Mouse (Mus musculus) left cerebral cortex, postnatal 14 days (tissue): ENCODE measurements around the gene Lexm. TPM values are rescaled to one million over a fixed set of nuclear protein-coding genes. Genes with fewer than 3 reads are reported as not detected.
A peak's percentile ranks its signal among the peaks of the same experiment; 100 is the strongest.

ENCODE experiments used
- DNase-seq, 2 experiments: peaks; one replicate each; pipeline ENCODE4 v3.0.0; 2021 to 2022; ENCODE audit warnings: low spot score in 2 of 2, mixed read lengths in 1 of 2
- intact Hi-C: fragments of 180-260 bp; cut with DNase I; formaldehyde crosslinking; loops from one replicate; pipeline ENCODE4 v1.15.1; 2025
- total RNA-seq, 2 experiments: library from RNA; stranded (reverse); gene quantifications; 2 replicates each; pipeline ENCODE4 v1.2.3; 2021

Gene Lexm
- total RNA-seq, 2 experiments from 2014 or later: 0.37 TPM; not detected in 1

- intact Hi-C loops: no loop called here
- no peak for DNase-seq
These were observed 20.8 kb downstream of the Lexm start for GRCm38 (mm10) chr4:106596200-106596599.

GRCm38 (mm10) chr4:106593636-106594035 is 23.4 kb downstream of the Lexm start:
- intact Hi-C loops: no loop called here

GRCm38 (mm10) chr4:106590871-106591270 is 26.2 kb downstream of the Lexm start:
- no peak for DNase-seq
- intact Hi-C loops: no loop called here

More at GRCm38 (mm10) chr4:106593636-106594035, 23.4 kb downstream of the Lexm start:
- no peak for DNase-seq

GRCm38 (mm10) chr4:106590142-106590541 is 26.9 kb downstream of the Lexm start:
- no peak for DNase-seq
- intact Hi-C loops: no loop called here

DNA sequence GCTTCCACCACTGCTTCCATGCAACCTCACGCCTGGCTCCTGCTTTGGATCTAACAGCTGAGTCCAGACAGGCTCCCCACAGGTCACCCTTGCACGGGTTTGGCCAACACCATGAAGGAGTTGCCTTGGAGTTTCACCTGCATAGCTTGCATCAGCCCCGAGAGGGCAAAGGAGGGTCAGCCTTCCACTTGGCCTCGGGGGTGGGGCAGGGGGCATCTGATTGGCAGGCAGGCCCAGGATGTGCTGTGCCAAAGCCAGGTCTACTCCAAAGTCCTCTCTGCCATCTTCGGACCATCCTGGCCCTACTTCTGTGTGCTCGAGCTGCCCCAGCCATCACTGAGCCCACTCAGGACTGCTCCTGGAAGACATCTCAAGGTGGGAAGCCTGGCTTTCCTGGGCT is 30.0 kb downstream of the Lexm start:
- intact Hi-C loops: no loop called here
- DNase-seq: no peak

DNA sequence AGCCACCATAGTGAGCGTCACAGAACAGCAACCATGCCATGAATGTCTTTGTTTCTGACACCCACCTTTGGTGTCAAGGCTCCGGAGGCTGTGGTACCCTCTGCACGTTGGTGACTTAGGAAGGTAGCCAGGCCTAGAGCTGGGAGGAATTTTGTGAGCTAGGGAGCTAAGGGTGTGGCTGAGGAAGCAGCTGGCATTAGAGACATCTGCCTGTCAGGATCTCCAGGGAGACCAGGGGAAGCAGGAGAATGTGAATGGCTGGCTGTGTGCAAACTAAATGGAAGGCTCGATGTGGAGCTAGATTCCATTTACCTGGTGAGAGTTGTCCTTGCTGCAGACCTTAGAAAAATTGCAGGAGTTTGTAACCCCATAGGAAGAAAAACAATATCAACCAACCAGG is 32.4 kb downstream of the Lexm start:
- no peak for DNase-seq
- intact Hi-C loops: no loop called here

DNA sequence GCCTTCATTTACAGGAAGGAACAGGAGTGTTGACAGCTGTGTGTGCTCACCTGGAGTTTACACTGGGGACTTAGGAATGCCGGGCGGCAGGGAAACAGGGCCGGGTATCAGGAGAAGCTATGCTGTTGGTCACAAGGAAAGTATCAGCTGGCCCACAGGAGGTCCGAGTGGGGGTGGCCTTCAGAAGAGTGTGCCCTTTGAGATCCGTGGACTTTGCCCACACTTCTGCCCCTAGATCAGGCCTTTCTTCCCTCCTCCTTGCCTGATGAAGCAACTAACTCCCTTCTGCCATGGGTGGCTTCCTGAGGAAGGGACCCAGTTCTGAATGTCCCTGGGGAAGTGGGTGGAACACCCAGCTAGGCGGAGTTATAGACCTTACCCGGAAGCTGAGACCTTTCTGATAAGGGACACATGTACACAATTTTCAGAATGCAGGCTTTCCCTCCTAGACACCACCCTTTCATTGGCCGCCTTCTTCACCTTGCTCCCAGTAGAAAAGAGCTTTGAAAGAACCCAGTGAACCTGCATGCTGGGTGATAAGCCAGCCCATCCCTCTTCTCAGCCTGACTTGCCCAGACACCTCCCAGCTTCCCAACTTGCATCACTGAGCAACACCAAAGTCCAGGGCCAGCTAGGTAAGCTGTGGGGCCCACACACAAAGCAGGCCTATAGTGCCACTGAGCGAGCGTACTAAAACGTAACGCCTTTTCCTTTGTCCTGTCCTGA is 34.5 kb downstream of the Lexm start:
- intact Hi-C loops: no loop called here

DNA sequence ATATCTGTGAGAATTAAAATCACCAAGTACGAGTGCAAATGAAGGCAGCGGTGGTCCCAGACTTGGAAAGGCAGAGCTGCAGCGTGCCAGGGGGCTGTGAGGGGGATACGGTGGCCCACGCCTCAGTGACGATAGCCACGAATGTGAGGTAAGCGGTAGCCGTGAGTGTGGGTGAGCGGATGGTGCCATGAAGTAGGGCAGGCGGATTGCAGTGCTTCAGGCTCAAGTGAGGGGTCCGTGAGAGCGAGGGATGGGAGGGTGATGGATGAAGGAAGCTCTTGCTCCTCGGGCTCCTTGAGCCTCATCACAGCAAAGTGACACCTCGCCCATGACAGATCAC is 35.2 kb downstream of the Lexm start:
- intact Hi-C loops: no loop called here
- DNase-seq: peak in 1 of 2 experiments; percentile 37

More for the DNA sequence above, 34.5 kb downstream of the Lexm start:
- no peak for DNase-seq

DNA sequence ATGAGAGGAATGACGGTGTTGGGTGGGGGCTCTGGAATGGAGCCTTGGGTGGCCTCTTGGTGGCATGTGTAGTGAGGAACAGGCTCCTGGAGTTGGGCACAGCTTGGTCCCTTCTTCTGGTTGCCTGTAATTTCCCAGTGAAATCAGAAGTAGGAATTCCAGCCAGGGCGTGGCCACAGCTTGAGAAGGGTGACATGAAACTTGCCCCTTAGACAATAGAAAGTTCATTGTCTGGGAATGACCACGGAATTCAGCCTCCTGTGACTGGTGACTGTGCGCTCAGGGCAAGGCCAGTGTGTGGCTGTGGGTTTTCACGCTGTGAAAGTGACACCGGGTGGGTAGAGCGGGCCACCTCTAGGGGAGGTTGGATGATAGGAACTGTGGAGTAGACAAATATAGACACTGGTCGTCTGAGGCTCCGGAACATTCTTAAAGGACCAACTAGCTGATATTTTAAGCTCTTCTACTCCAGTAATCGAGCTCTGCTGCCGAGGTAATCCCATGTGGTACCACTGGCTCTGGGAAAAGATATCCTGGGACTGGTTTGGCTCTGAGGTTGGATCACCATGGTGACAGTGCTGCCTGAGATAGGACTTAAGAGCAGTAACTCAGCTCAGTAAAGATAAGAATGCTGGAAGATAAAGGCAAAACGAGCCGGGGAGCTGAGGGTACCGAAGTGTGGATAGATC is 35.7 kb downstream of the Lexm start:
- intact Hi-C loops: no loop called here
- peak; percentile 56 to 85 for DNase-seq

DNA sequence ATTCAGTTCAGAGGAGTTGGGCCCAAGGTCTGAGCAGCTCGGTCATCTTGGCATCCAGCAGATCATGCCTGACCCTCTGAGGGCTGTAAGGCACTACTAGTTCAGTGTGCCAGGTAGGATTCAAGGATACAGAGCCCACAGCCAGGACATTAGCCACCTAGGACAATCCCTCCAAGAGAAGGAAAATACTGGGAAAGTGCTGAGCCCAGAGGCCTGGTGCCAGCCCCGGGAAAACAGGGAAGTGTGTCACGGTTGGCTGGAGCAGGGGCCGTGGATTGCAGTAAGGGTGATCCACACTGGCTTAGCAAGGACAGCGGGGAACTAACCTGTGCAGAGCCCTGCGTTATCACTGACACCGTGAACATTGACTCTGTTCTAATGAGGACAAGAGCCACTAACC is 39.5 kb downstream of the Lexm start:
- intact Hi-C loops: no loop called here
- DNase-seq: no peak

DNA sequence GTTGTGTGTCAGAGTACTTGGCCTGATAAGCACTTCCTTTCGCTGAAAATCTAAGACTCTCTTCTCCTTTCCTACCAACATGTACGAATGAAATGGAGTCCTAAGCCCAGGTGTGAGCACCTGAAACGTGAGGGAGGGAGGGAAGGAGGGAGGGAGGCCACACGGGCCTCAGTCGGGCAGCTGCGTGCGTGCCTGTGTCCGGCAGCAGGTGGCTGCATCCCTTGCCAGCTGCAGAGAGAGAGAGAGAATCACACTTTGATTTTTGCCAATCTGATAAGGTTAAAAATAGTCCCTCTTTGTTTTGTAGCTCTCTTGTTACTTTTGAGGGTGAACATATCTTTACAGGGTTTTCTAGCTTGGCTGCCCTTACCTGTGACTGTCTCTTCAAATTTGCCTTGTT is 42.0 kb downstream of the Lexm start:
- DNase-seq: no peak
- intact Hi-C loops: no loop called here

- DNase-seq: peak in 1 of 2 experiments; percentile 44
- intact Hi-C loops: no loop called here
These were observed 45.8 kb downstream of the Lexm start for GRCm38 (mm10) chr4:106571081-106571724.

GRCm38 (mm10) chr4:106569680-106570079 is 47.4 kb downstream of the Lexm start:
- intact Hi-C loops: no loop called here
- no peak for DNase-seq

GRCm38 (mm10) chr4:106564161-106564560 is 52.9 kb downstream of the Lexm start:
- DNase-seq: no peak
- intact Hi-C loops: no loop called here

DNA sequence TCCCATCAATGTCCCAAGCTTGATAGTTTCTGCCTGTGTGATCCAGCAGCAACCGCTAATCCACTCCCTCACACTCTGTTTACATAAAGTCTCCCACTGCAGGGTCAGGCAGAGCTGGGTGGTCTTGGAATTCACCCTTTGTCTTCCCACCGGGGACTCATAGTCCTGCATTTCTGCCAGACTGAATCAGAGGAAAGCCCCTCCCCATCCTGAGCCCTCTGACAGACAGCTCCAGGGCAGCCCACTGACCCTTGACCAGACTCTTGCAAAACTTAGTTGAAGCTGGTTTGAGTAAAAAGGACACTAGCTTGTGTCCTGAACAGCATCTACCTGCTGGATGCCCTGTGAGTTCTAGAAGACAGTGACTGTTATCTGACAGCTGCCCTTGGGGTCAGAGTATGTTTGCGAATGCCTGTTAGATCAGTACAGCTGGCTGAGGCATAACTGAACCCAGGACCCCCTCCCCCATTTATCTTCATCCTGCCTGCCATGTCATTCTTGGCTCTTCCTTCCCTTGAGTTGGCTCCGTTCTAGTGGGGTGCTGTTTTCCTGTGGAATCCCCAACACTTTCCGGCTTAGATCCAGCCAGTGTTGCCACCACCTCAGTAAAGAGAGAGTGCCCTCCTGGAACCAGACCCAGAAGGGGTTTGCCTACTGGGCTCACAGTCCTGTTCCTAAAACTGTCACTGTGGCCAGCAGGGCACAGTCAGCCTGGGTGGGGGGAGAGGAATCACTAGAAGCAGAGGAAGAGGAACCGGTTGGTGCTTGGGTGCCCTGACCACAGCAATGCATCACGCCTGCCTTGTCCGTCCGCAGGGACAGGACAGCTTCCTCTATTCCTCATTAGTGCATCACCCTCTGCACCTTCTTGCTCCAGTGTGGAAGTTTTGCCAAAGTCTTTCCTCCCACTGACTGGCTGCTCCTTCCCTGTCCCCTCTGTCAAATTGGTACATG is 53.9 kb downstream of the Lexm start:
- no peak for DNase-seq
- intact Hi-C loops: no loop called here

GRCm38 (mm10) chr4:106562006-106562405 is 55.0 kb downstream of the Lexm start:
- intact Hi-C loops: no loop called here

DNA sequence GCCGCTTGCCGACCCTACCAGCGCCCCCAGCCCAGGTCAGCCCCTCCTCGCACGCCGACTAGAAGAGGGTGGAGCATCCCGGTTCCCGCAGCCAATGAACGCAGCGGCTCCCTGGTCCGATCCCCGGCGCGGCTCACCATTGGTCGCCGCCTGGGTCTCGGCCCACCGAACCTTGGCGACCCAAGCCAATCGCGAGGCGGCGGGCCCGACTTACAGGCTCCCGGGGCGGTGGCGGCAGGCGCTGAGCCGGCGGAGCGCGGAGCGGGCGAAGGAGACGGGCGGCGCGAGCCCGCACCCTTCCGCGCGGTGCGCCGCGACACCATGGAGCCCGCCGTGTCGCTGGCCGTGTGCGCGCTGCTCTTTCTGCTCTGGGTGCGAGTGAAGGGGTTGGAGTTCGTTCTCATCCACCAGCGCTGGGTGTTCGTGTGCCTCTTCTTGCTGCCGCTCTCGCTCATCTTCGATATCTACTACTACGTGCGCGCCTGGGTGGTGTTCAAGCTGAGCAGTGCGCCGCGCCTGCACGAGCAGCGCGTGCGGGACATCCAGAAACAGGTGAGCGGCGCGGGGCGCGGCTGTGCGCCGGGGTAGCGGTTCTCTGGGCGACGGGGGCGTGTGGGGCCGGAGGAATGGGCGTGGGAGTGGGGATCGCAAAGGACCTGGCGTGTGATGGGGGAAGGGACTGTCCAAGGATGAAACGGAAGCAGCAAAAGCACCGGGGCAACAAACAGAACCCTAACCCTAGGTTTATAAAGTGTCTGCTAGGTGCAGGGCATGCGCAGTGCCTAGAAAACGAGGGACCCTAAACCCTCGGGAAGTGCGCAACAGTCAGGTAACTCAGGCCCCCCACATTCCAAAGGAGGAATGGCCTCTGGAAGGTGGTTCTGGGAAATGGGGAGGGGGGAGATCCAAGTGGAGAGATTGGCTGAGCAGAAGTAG is 55.9 kb downstream of the Lexm start, which contains the start of gene Dhcr24:
Dhcr24 (plus strand) TSS at position 193 of the 936 bp plus-strand sequence.
- intact Hi-C loops: no loop called here
- DNase-seq: peak; percentile 96 to 97

More at GRCm38 (mm10) chr4:106562006-106562405, 55.0 kb downstream of the Lexm start:
- DNase-seq: no peak

- intact Hi-C loops: no loop called here
- DNase-seq: peak; percentile 39 to 43
These were observed 56.7 kb downstream of the Lexm start for GRCm38 (mm10) chr4:106560213-106560845.
